Mouse (Mus musculus): ENCODE results near the gene Rab19.
"Not testable (repeated sequence)": the region's sequence is repeated elsewhere in the genome, so short reads cannot be mapped to it uniquely, and the experiment has no call there.

The Rab19 gene

GRCm38 (mm10) chr6:39433701-39434100 lies 52.7 kb downstream of the Rab19 start:
- no peak for DNase-seq

DNA sequence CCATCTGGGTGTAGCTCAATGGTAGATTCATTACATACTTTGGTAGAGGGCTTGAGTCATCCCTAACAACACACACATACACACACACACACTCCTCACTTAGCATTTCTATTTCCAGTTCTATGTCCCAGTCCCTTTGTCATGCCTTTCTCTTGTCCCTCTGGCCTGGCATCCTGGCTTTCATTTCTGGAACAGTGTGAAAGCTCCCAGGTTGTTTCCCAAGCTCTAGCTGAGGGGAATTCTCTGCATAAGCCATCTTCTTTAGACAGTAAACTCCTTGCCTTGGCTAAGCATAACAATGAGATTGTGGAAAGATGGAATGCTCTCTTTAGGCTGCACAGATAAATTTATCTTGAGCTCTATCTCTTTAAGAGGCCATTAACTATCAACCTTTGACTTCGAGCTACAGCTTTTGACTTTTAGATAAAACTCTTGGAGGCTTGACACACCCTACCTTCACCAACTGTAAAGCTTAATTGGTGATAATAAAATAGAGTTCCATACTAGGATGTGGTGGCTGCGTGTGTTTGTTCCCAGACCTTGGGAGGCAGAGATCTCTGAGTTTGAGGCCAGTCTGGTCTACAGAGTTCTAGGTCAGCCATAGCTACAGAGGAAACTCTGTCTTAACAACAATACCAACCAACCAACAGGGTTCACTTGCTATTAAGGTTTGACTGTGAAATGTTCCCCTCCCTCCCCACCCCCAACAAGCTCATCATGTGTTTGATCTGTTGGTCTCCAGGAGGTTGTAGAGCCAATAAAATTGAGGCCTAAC lies 53.3 kb downstream of the Rab19 start:
- no peak for DNase-seq

- peak; percentile 60 for DNase-seq
These were observed 54.0 kb downstream of the Rab19 start for GRCm38 (mm10) chr6:39434886-39435492.

GRCm38 (mm10) chr6:39435875-39436274 lies 54.9 kb downstream of the Rab19 start:
- DNase-seq, result no peak

DNA sequence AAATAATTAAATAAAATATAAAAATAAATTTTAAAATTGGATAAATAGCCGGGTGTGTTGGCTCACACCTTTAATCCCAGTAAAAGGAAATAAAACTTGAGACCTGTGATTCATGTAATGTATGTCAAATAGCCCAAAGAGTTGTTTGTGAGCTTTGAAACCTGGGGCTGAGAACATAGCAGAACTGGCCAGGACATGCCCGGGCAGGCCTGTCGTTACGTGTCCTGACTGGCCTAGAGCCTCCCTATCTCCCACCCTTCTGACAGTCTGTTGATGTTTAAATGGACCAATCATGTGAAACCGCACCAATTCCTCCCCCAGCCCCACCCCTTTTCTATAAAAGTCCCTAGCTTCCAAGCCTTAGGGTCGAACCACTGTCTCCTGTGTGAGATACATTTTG lies 56.5 kb downstream of the Rab19 start:
- not testable (repeated sequence) for DNase-seq
